Mouse (Mus musculus) G1E-ER4 (cell line): ENCODE data around the gene Drd5. TPM values are rescaled to one million over a fixed set of nuclear protein-coding genes. Genes with fewer than 3 reads are reported as not detected.

Experiments
- GATA1 ChIP-seq: IDR thresholded peaks from one replicate; pipeline ENCODE4 v1.8.0; 2012; ENCODE audit warnings: low read length, inconsistent platforms
- polyA plus RNA-seq: library from polyadenylated mRNA; stranded (reverse); fragments of >175 nt; gene quantifications from 2 replicates; pipeline ENCODE4 v1.2.3, GENCODE M21; 2012

The Drd5 gene
- not detected in 2 replicates for polyA plus RNA-seq

GRCm38 (mm10) chr5:38318966-38319786, at the start of gene Drd5:
TSS of gene Drd5 (plus strand) at chr5:38319367.
- TF ChIP-seq GATA1 = no peak

DNA sequence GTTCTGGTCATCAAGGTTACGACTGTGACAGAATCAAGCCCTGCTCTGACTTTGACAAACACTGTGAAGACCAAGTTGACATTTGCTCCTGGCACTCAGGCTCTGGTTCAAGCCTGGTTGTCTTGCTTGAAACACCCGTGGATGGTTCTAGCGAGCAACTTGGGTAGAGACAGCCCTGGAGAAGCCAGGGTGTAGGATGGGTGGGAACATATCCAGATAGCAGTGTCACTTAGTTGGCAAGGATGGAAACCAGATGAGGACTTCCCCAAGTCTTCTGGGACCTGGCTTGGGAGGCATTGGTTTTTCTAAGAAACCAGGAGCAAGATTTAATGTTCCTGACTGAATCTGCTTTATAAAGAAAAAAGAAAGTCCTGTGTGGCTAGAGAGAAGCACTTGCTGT, 48.2 kb upstream of the Drd5 start:
- no peak for TF ChIP-seq GATA1

DNA sequence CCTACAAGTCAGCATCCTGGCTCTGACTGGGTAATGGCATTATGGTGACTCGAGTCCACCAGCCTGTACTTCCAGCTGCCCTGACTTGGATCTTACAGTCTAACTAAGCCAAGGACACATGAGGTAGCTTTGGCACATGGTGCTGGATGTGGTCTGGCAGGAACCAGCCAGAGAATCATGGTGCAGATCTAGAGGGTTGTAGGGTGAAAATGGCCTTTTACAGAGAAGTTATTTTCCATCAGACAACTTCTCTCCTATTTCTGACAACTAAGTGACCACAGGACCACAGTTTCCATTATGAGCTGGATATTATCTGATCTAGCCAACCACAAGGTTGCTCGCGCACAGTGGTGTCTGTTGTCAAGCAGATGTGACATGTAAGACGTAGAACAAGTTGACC, 45.3 kb upstream of the Drd5 start:
- no peak for TF ChIP-seq GATA1

DNA sequence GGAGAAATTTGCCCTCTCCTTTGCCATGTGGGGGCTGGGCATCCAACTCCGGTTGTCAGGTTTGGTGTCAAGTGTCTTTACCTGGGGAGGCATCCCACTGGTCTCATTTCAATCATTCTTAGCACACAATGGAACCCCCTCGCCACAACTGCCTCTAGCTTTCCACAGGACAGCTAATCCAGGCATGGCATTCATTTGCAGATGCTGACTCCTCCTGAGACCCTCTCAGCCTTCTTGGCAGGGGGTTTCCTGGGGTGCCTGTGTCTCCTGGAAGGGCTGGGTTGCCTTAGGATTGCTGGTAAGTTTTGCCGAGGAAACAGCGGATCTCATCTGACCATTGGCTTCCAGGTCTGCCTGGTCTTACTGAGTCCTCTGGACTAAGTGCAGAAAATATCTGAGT, 43.4 kb upstream of the Drd5 start, which contains the start of gene Otop1:
Otop1 (plus strand) TSS at position 202 of the 400 bp plus-strand sequence.
- no peak for TF ChIP-seq GATA1

DNA sequence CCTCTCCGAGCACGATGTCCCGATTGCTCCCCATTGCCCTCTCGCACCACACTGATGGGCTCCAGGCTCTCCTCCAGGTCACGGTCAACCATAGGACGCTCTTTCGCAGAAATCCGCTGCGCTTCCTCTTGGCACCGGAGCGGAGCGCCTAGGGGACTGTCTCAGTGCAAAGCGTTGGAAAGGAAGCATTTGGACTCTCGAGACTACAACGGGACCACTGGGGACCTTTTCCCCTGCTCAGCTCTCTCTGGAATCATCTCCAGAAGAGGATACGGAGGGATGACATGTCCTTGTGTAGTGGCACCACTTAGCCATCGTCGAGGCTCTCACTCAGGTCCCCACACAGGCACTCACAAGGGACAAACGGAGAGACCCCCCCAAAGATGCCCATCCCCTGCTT, 42.7 kb upstream of the Drd5 start:
- no peak for TF ChIP-seq GATA1

DNA sequence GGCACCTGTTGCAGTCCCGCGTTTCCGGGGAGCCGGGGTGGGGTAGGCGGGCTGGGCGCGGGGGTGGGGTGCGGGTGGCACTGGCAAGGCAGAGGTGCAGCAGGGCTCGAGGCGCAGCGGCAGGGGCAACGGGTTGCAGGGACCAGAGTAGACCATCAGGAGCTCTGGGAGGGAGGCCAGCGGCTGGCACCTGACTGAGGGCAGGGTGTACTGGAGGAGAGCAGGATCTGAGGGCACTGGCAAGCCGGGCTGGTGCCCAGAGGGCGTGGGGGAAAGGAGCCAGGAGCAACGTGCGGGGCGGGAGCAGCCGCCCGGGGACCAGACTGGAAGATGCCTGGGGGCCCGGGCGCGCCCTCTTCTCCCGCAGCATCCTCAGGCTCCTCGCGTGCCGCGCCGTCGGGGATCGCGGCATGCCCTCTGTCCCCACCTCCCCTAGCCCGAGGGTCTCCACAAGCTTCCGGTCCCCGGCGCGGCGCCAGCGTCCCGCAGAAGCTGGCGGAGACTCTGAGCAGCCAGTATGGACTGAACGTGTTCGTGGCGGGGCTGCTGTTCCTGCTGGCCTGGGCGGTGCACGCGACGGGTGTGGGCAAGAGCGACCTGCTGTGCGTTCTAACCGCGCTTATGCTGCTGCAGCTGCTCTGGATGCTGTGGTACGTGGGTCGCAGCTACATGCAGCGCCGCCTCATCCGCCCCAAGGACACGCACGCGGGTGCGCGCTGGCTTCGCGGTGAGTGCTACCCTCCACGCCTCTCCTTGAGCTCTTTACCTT, 41.9 kb upstream of the Drd5 start:
- no peak for TF ChIP-seq GATA1

DNA sequence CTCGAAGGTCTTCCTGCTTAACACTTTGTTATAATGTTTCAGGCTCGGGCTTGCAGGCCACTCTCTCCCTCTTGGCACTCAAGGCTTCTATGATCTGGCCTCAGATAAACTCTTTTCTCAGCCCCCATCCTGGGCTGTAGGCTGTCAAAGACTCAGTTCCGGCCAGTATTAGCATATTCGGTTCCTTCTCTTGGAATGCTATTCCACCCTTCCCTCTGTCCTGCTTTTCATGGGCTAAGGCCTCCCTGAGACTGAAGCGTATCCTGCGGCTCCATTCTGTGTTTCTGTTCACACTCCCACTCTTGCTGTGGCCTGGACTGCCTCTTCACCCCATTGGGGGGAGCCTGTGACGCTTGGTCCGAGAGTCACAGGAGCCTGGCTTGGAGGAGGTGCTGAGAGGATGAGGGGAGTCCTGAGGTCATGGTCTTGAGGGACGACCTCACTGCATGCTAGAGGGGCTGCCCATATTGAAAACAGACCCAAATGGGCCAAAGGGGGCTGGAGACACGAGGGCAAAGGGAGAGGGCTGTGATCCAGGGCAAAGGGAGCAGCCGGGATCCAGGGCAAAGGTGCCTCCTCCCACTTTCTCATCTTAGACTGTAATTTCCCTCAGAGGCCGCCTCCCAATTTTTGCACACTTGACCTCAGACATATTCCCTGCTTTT, 41.1 kb upstream of the Drd5 start:
- TF ChIP-seq GATA1 = no peak

DNA sequence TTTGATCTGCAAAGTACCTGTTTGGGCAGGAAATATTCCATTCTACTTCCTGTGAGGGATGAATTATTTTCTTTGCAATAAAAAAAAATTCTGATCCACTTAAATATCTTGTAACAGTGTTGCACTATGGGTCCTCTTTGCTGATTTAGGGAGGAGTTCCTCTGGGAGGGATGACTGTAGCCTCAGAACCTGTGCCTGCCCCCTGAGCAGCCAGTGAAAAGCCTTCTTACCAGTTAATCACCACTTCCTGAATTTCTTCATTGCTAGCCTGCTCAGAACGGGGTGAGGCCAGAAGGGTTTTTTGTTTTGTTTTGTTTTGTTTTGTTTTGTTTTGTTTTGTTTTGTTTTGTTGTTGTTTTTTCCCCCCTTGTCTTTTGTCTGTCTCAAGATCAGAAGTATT, 39.1 kb upstream of the Drd5 start:
- no peak for TF ChIP-seq GATA1

- TF ChIP-seq GATA1 = no peak
These were observed 33.4 kb upstream of the Drd5 start for GRCm38 (mm10) chr5:38285724-38286123.

GRCm38 (mm10) chr5:38288476-38288875, 30.7 kb upstream of the Drd5 start:
- TF ChIP-seq GATA1 = no peak

GRCm38 (mm10) chr5:38301761-38302411, 17.3 kb upstream of the Drd5 start:
- TF ChIP-seq GATA1 = no peak

GRCm38 (mm10) chr5:38302651-38303050, 16.5 kb upstream of the Drd5 start:
- TF ChIP-seq GATA1 = no peak

DNA sequence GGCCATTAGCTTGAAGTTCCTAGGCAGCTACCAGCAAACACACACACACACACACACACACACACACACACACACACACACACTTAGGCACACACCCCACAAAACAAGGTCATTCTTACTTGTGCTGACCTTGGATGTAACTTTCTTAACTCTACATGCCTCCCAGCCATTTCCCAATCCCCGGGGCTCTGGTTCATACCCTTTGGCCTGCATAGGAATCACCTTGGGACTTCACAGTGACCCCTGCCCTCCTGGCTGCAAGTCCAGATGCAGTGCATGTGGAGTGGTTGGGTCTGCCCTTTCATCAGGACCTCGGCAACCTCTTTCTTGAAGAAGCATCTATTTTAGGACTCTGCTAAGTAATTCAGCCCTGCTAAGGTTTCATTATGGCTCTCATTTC, 13.9 kb upstream of the Drd5 start:
- no peak for TF ChIP-seq GATA1

DNA sequence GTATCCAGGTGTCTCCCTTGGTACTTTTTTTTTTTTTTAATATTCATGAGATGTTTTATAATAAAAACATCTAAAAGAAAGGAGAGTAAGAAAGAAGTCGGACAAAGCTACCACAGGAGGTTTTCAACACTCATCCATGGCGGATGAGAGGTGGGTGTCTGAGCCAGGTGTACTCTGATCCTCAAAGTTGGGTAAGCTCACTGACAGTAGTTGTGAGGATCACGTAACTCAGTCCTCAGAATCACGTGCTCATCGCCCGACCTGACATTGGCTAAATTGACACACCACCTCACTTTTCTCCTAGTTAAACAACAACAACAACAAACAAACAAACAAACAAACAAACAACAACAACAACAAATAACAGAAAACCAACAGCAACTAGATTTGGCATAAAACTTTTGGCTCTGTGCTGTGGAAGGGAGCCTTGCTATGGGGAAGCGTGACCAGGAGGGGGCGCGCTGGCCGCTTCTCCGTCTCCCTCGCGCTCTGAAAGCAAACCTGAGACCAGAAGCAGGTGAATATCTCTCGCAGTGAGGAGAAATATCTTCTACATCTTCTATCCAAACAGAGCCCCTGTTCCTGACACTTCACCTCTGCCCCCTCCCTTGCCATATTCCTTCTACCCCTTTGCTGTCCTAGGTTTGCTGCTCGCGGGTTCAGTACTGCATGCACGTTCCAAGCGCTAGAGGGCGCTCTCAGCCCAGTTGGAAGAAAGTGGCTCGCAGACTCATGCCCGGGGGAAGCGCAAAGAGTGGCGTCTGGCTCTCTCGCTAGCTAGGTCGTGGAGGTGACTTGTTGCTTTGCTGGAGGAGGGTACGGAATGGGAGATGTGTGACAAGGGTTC, 11.7 kb upstream of the Drd5 start:
- no peak for TF ChIP-seq GATA1

DNA sequence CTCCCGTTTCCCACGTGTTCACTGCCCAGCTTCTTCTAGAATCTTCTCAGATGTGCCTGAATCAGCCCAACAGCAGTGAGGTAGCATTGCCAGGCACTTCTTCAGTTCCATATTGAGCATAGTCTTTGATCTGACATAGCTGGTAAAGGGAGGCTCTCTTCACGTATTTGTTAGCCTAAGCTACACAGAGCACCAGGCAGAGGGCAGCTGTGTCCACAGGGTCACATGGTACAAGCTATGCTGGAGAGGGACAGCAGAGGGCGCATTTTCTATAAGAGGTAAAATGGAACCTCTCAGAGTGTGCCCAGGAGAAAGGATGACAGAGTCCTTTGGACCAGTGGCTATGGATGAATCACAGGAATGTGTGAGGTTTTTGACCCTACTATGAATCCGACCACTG, 10.3 kb upstream of the Drd5 start:
- TF ChIP-seq GATA1 = no peak
